Mouse (Mus musculus): ENCODE results near the gene Zswim5. TPM values are rescaled to one million over a fixed set of nuclear protein-coding genes. Genes with fewer than 3 reads are reported as not detected.

The Zswim5 gene
- polyA plus RNA-seq, 1 experiment, result 14.7 TPM

GRCm38 (mm10) chr4:117004649-117005048 lies 127.5 kb downstream of the Zswim5 start:
- Histone ChIP-seq H3K4me1 (ENCODE audit: control insufficient read depth, insufficient read depth, insufficient read length, low read length) (no peaks in the 10 kb centered on the region), H3K27ac (ENCODE audit: insufficient read depth, low read depth, low read length) (no peak overlapping the region), H3K4me3 (ENCODE audit: low read depth, low read length) (no peak overlapping the region), H3K27me3 (ENCODE audit: control insufficient read depth, insufficient read depth, low read length) (no peaks in the 10 kb centered on the region), H3K36me3 (ENCODE audit: control insufficient read depth, insufficient read depth, low read length) (peaks cover 51% of the 10 kb centered on the region)
- no peak for TF ChIP-seq CTCF (IDR thresholded peaks at IDR 0.05; ENCODE audit: extremely low read depth, insufficient read length, insufficient replicate concordance, low read depth, low read length)
- TF ChIP-seq POLR2A (IDR thresholded peaks at IDR 0.05; ENCODE audit: low read depth, low read length), result no peak
- 89% methylated on average over 4 of the region's 4 CpGs for WGBS

DNA sequence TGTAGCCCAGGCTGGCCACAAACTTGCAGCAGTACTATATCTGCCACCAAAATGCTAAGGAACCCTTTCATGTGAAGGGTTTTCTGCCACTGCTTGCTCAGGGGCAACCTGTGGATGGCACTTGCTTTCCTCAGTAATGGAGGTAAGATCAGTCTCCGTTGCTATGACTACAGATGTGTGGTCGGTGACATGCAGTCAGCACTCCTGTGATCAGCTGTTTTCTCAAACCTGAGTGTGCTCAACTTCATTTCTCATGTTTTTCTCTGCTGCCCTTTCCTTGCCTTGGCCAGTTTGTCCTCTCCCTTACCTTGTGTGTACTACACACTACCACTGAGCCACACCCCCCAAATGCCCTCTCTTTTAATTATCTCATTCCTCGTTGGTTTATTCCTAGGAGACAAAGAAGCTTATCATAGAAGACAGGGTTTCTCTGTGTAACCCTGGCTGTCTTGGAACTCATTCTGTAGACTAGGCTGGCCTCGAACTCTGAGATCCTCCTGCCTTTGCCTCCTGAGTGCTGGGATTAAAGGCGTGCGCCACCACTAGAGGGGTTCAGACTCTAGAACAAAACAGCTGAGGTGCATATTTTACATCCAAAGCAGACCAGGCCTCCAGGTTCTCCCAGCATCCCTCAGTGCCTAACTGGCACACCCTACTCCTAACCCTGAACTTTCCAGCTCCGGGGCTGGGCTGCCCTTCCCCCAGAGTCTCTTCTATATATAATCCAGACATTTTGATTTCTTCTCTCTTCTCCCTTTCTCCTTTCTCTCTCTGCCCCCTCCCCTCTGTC lies 128.6 kb downstream of the Zswim5 start:
- no peaks in the 10 kb centered on the region; the same call in 1 of the 2 replicates for H3K27me3 ChIP-seq (ENCODE audit: control insufficient read depth, insufficient read depth, low read length)
- WGBS, result 75% methylated on average over 7 of the region's 7 CpGs
- H3K4me1 ChIP-seq (ENCODE audit: control insufficient read depth, insufficient read depth, insufficient read length, low read length), result no peaks in the 10 kb centered on the region
- H3K36me3 ChIP-seq (ENCODE audit: control insufficient read depth, insufficient read depth, low read length), result peaks cover 40% of the 10 kb centered on the region
- H3K27ac ChIP-seq (ENCODE audit: insufficient read depth, low read depth, low read length), result no peak overlapping the region
- H3K4me3 ChIP-seq (ENCODE audit: low read depth, low read length), result no peak overlapping the region
- TF ChIP-seq CTCF (IDR thresholded peaks at IDR 0.05; ENCODE audit: extremely low read depth, insufficient read length, insufficient replicate concordance, low read depth, low read length) (no peak), POLR2A (IDR thresholded peaks at IDR 0.05; ENCODE audit: low read depth, low read length) (no peak)

- Histone ChIP-seq H3K27me3 (ENCODE audit: control insufficient read depth, insufficient read depth, low read length) (no peaks in the 10 kb centered on the region; the same call in 1 of the 2 replicates), H3K4me1 (ENCODE audit: control insufficient read depth, insufficient read depth, insufficient read length, low read length) (no peaks in the 10 kb centered on the region), H3K4me3 (ENCODE audit: low read depth, low read length) (no peak overlapping the region), H3K36me3 (ENCODE audit: control insufficient read depth, insufficient read depth, low read length) (peaks cover 28% of the 10 kb centered on the region), H3K27ac (ENCODE audit: insufficient read depth, low read depth, low read length) (no peak overlapping the region)
- no peak for TF ChIP-seq CTCF (IDR thresholded peaks at IDR 0.05; ENCODE audit: extremely low read depth, insufficient read length, insufficient replicate concordance, low read depth, low read length)
- TF ChIP-seq POLR2A (IDR thresholded peaks at IDR 0.05; ENCODE audit: low read depth, low read length), result no peak
- WGBS, result 65% methylated on average over 3 of the region's 3 CpGs
Observed at GRCm38 (mm10) chr4:117007058-117007457, 129.9 kb downstream of the Zswim5 start.

DNA sequence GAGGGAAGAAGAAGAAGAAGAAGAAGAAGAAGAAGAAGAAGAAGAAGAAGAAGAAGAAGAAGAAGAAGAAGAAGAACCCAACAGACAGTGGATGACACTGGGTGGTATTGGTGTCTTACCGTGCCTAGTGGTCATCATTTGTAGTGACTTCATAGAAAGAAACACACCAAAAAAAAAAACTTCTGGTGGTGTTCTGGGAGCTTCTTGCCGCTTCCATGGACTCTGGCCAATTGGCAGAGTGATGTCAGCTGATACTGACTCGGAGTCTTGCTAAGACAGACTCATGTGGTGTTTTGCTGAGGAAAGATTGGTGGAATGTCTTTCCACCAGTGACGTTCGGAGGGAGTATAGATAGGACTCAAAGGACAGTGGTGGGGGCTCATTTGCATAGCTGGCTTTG lies 133.1 kb downstream of the Zswim5 start:
- H3K4me1 ChIP-seq (ENCODE audit: control insufficient read depth, insufficient read depth, insufficient read length, low read length), result no peaks in the 10 kb centered on the region
- H3K27me3 ChIP-seq (ENCODE audit: control insufficient read depth, insufficient read depth, low read length), result no peaks in the 10 kb centered on the region; the same call in 1 of the 2 replicates
- WGBS, result 73% methylated on average over 5 of the region's 5 CpGs
- H3K27ac ChIP-seq (ENCODE audit: insufficient read depth, low read depth, low read length), result no peak overlapping the region
- no peaks in the 10 kb centered on the region for H3K36me3 ChIP-seq (ENCODE audit: control insufficient read depth, insufficient read depth, low read length)
- TF ChIP-seq CTCF (IDR thresholded peaks at IDR 0.05; ENCODE audit: extremely low read depth, insufficient read length, insufficient replicate concordance, low read depth, low read length) (no peak), POLR2A (IDR thresholded peaks at IDR 0.05; ENCODE audit: low read depth, low read length) (no peak)
- no peak overlapping the region for H3K4me3 ChIP-seq (ENCODE audit: low read depth, low read length)

- WGBS, result 70% methylated on average over 6 of the region's 6 CpGs
- Histone ChIP-seq H3K4me1 (ENCODE audit: control insufficient read depth, insufficient read depth, insufficient read length, low read length) (no peaks in the 10 kb centered on the region), H3K27ac (ENCODE audit: insufficient read depth, low read depth, low read length) (no peak overlapping the region), H3K27me3 (ENCODE audit: control insufficient read depth, insufficient read depth, low read length) (no peaks in the 10 kb centered on the region; the same call in 1 of the 2 replicates), H3K36me3 (ENCODE audit: control insufficient read depth, insufficient read depth, low read length) (no peaks in the 10 kb centered on the region), H3K4me3 (ENCODE audit: low read depth, low read length) (no peak overlapping the region)
- TF ChIP-seq CTCF (IDR thresholded peaks at IDR 0.05; ENCODE audit: extremely low read depth, insufficient read length, insufficient replicate concordance, low read depth, low read length) (no peak), POLR2A (IDR thresholded peaks at IDR 0.05; ENCODE audit: low read depth, low read length) (no peak)
Observed at GRCm38 (mm10) chr4:117013596-117013995, 136.4 kb downstream of the Zswim5 start.

DNA sequence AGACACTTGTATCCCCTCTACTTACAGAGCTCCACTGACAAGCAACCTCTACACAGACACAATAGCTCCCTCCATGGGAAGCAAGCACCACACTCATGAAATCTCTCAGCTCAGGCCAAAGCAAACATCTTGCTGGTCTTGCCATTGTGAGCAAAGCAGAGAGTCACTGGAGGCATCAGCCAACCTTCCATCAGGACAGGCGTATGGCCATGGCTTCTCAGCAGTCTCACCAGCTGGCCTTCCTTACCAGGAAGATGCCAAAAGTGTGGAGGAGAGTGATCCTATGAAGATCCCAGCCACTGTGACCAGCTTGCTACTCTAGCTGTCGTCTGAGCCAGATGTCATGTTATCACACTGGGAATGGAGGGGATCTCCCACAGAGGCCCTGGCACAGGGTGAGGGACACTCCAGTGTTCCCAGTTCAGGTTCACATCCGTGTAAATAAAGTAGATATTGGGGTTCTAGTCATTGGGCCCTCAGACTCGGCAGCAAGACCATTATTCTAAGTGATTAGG lies 137.8 kb downstream of the Zswim5 start:
- TF ChIP-seq CTCF (IDR thresholded peaks at IDR 0.05; ENCODE audit: extremely low read depth, insufficient read length, insufficient replicate concordance, low read depth, low read length), result no peak
- TF ChIP-seq POLR2A (IDR thresholded peaks at IDR 0.05; ENCODE audit: low read depth, low read length), result no peak
- no peak overlapping the region for H3K4me3 ChIP-seq (ENCODE audit: low read depth, low read length)
- no peaks in the 10 kb centered on the region; the same call in 1 of the 2 replicates for H3K27me3 ChIP-seq (ENCODE audit: control insufficient read depth, insufficient read depth, low read length)
- H3K27ac ChIP-seq (ENCODE audit: insufficient read depth, low read depth, low read length), result no peak overlapping the region
- WGBS, result 55% methylated on average over 4 of the region's 4 CpGs
- no peaks in the 10 kb centered on the region for H3K36me3 ChIP-seq (ENCODE audit: control insufficient read depth, insufficient read depth, low read length)
- H3K4me1 ChIP-seq (ENCODE audit: control insufficient read depth, insufficient read depth, insufficient read length, low read length), result no peaks in the 10 kb centered on the region

- 0 out of 2 replicates have a peak, but pooled peaks cover 2% of the 10 kb centered on the region for H3K36me3 ChIP-seq (ENCODE audit: control insufficient read depth, insufficient read depth, low read length)
- no peaks in the 10 kb centered on the region for H3K4me1 ChIP-seq (ENCODE audit: control insufficient read depth, insufficient read depth, insufficient read length, low read length)
- no peak overlapping the region for H3K27ac ChIP-seq (ENCODE audit: insufficient read depth, low read depth, low read length)
- WGBS, result 90% methylated on average over 2 of the region's 2 CpGs
- no peak for TF ChIP-seq CTCF (IDR thresholded peaks at IDR 0.05; ENCODE audit: extremely low read depth, insufficient read length, insufficient replicate concordance, low read depth, low read length)
- no peaks in the 10 kb centered on the region for H3K27me3 ChIP-seq (ENCODE audit: control insufficient read depth, insufficient read depth, low read length)
- no peak overlapping the region for H3K4me3 ChIP-seq (ENCODE audit: low read depth, low read length)
Observed at GRCm38 (mm10) chr4:117017738-117018137, 140.6 kb downstream of the Zswim5 start.
